Mouse (Mus musculus): ENCODE measurements around the gene Zfp37. TPM values are rescaled to one million over a fixed set of nuclear protein-coding genes. Genes with fewer than 3 reads are reported as not detected.

Gene Zfp37
- polyA plus RNA-seq, 1 experiment from 2014 or later = 26.5 TPM

DNA sequence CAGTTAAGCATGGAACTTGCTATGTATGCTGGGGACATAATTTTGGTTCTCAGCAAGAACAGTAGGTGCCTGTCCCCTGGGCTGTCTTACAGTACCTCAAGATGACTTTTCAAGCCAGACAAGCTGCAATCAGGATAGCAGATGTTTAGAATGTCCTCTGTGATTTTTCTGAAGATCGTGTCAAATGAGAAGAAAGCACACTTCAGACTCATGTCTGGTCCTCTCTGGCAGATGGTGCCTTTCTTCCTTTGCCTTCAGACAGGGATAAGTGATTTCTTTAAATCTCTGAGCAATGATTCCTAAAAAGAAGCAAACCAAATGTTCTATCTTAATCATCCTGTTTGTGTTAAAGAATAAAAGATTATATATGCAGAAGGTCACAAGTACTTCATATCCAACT is 694 bp downstream of the Zfp37 start:
- H3K4me2 ChIP-seq (ENCODE audit: low read length) = no peak overlapping the region

DNA sequence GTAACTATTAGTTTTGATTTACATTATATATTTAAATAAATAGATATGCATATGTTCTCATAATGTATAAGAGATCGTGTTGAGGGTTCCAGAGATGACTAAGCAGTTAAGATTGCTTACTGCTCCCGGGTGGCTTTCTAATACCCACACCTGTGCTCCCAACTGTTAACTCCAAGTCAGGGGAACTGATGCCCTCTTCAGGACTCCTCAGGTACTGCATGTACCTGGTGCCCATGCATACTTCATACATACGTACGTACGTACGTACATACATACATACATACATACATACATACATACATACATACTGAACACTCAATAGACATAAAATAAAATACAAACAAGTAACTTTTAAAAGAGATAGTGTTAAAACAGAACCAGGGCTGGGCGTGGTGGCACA is 1.4 kb downstream of the Zfp37 start:
- H3K9ac ChIP-seq (ENCODE audit: low read depth, low read length) = no peak overlapping the region
- no peaks in the 10 kb centered on the region for H3K27me3 ChIP-seq (replicated peaks; ENCODE audit: control insufficient read depth, insufficient read depth, low read length)
- H3K9me3 ChIP-seq (ENCODE audit: control insufficient read depth, low read length) = no peaks in the 10 kb centered on the region
- 87% methylated on average over 7 of the region's 7 CpGs for WGBS
- H3K36me3 ChIP-seq (ENCODE audit: control insufficient read depth, insufficient read depth, low read length) = no peaks in the 10 kb centered on the region
- H3K4me2 ChIP-seq (ENCODE audit: low read length) = no peak overlapping the region
- ATAC-seq = no peak
- H3K4me1 ChIP-seq (ENCODE audit: control insufficient read depth, insufficient read depth, low read depth, low read length) = no peaks in the 10 kb centered on the region
- no peak overlapping the region for H3K27ac ChIP-seq (ENCODE audit: low read depth, low read length)
- H3K4me3 ChIP-seq (ENCODE audit: low read length) = no peak overlapping the region

More for the DNA sequence above, 694 bp downstream of the Zfp37 start:
- no peaks in the 10 kb centered on the region for H3K36me3 ChIP-seq (ENCODE audit: control insufficient read depth, insufficient read depth, low read length)
- H3K27ac ChIP-seq (ENCODE audit: low read depth, low read length) = no peak overlapping the region
- ATAC-seq = no peak
- no peaks in the 10 kb centered on the region for H3K27me3 ChIP-seq (replicated peaks; ENCODE audit: control insufficient read depth, insufficient read depth, low read length)
- H3K4me1 ChIP-seq (ENCODE audit: control insufficient read depth, insufficient read depth, low read depth, low read length) = no peaks in the 10 kb centered on the region
- no peak overlapping the region for H3K4me3 ChIP-seq (ENCODE audit: low read length)
- H3K9me3 ChIP-seq (ENCODE audit: control insufficient read depth, low read length) = no peaks in the 10 kb centered on the region
- no peak overlapping the region for H3K9ac ChIP-seq (ENCODE audit: low read depth, low read length)
- 81% methylated on average over 1 of the region's 1 CpGs for WGBS

DNA sequence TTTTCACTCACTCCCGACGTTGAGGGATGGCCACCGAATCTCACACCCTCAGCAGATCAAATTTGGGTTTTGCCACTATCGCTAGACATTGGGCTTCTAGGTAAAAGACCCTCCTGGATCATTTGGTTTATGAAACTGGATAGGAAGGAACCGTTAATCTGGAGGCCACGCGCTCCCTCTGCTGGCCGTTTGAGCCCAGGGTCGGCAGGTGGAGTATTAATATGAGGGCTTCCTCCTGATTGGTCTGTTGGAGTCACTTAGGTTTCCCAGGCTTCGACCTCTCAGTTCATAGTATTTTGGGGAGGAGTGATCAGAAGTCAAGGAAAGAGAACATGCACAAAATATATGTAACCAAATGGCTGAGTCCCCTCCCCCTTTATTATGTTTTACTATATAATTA is 2.5 kb downstream of the Zfp37 start:
- Histone ChIP-seq H3K4me2 (ENCODE audit: low read length) (no peak overlapping the region), H3K4me3 (ENCODE audit: low read length) (no peak overlapping the region), H3K9me3 (ENCODE audit: control insufficient read depth, low read length) (no peaks in the 10 kb centered on the region), H3K4me1 (ENCODE audit: control insufficient read depth, insufficient read depth, low read depth, low read length) (no peaks in the 10 kb centered on the region), H3K9ac (ENCODE audit: low read depth, low read length) (no peak overlapping the region), H3K36me3 (ENCODE audit: control insufficient read depth, insufficient read depth, low read length) (no peaks in the 10 kb centered on the region), H3K27me3 (replicated peaks; ENCODE audit: control insufficient read depth, insufficient read depth, low read length) (no peaks in the 10 kb centered on the region), H3K27ac (ENCODE audit: low read depth, low read length) (no peak overlapping the region)
- 44% methylated on average over 10 of the region's 10 CpGs for WGBS
- ATAC-seq = peak; percentile 42; the same call in 1 of the 2 replicates

DNA sequence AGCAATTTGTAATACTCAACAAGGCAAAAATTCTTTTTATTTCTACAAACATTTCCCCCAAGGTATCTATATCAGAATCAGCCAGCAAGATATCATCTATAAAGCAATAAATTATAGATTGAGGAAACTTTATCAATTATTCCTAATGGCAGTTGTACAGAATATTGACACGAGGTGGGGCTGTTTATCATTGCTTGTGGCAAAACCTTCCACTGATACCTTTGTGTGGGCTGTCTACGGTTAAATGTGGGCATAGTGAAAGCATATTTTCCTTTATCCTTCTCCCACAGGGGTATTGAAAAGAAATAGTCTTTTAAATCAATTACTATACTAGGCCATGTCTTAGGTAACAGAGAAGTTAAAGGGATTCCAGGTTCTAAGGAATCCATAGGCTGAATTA is 17.4 kb downstream of the Zfp37 start:
- ATAC-seq = no peak
- Histone ChIP-seq H3K9ac (ENCODE audit: low read depth, low read length) (no peak overlapping the region), H3K4me1 (ENCODE audit: control insufficient read depth, insufficient read depth, low read depth, low read length) (peaks cover 6% of the 10 kb centered on the region; the same call in 1 of the 2 replicates), H3K27me3 (replicated peaks; ENCODE audit: control insufficient read depth, insufficient read depth, low read length) (no peaks in the 10 kb centered on the region), H3K4me3 (ENCODE audit: low read length) (no peak overlapping the region), H3K4me2 (ENCODE audit: low read length) (no peak overlapping the region), H3K36me3 (ENCODE audit: control insufficient read depth, insufficient read depth, low read length) (no peaks in the 10 kb centered on the region), H3K27ac (ENCODE audit: low read depth, low read length) (no peak overlapping the region), H3K9me3 (ENCODE audit: control insufficient read depth, low read length) (no peaks in the 10 kb centered on the region)
- 77% methylated on average over 2 of the region's 2 CpGs for WGBS

DNA sequence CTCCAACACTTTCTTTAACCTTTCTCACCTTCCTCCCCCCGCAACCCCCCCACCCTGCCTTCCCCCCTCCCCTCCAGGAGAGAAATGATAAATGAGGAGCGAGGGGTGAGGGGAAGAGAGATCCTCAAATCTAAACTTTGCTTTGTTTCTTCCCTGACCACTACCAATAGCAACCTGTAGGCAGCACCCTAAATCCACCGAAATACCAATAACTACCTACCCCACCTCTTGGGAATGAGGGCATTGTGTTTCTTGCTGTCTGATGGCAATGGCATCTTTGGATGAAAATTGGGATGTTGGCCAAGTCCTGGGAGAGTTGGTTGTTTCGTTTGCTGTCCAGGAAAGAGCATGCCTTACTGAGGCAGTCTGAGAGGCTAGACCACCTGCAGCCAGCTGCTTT is 20.8 kb downstream of the Zfp37 start:
- Histone ChIP-seq H3K36me3 (ENCODE audit: control insufficient read depth, insufficient read depth, low read length) (no peaks in the 10 kb centered on the region), H3K4me2 (ENCODE audit: low read length) (no peak overlapping the region), H3K27ac (ENCODE audit: low read depth, low read length) (no peak overlapping the region), H3K9me3 (ENCODE audit: control insufficient read depth, low read length) (no peaks in the 10 kb centered on the region), H3K4me3 (ENCODE audit: low read length) (no peak overlapping the region), H3K4me1 (ENCODE audit: control insufficient read depth, insufficient read depth, low read depth, low read length) (peaks cover 6% of the 10 kb centered on the region; the same call in 1 of the 2 replicates), H3K9ac (ENCODE audit: low read depth, low read length) (no peak overlapping the region), H3K27me3 (replicated peaks; ENCODE audit: control insufficient read depth, insufficient read depth, low read length) (no peaks in the 10 kb centered on the region)
- 52% methylated on average over 4 of the region's 4 CpGs for WGBS
- no peak for ATAC-seq

DNA sequence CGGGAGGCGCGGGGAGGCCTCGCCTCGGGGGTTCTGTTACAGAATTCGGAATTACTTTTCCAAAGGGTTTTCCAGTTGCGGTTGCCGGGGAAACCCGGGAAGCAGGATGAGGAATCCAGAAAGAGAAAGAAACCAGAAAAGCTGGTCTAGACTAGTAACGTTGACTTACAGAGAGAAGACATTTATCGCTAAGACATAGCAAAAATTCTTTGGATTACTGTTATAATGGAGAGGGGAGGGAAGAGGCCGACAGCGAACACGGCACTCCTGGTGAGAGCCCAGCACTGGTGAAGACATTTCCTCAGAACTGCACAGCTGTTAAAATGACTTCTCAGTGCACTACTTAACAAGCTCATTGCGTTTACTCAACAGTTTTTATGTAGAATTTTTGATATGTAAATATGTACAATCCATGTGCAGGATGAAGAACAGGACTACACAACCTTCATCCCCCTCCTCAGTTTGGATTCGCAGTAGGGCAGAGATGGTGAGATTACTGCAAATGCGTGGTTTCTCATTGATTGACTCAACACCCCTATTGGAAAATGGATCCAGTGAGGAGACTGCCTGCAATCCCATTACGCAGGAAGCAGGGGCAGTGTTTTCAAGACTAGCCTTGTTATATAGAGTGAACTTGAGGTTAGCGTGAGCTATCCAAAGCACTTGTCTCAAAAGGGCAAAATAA is 22.0 kb downstream of the Zfp37 start:
- Histone ChIP-seq H3K9ac (ENCODE audit: low read depth, low read length) (peak overlapping the region; percentile 84), H3K9me3 (ENCODE audit: control insufficient read depth, low read length) (no peaks in the 10 kb centered on the region), H3K4me3 (ENCODE audit: low read length) (peak overlapping the region; percentile 63), H3K4me1 (ENCODE audit: control insufficient read depth, insufficient read depth, low read depth, low read length) (peaks cover 6% of the 10 kb centered on the region; the same call in 1 of the 2 replicates), H3K27me3 (replicated peaks; ENCODE audit: control insufficient read depth, insufficient read depth, low read length) (no peaks in the 10 kb centered on the region), H3K36me3 (ENCODE audit: control insufficient read depth, insufficient read depth, low read length) (peaks cover 5% of the 10 kb centered on the region), H3K4me2 (ENCODE audit: low read length) (peak overlapping the region; percentile 55), H3K27ac (ENCODE audit: low read depth, low read length) (peak overlapping the region; percentile 94)
- ATAC-seq = peak; percentile 64
- 4% methylated on average over 19 of the region's 19 CpGs for WGBS

DNA sequence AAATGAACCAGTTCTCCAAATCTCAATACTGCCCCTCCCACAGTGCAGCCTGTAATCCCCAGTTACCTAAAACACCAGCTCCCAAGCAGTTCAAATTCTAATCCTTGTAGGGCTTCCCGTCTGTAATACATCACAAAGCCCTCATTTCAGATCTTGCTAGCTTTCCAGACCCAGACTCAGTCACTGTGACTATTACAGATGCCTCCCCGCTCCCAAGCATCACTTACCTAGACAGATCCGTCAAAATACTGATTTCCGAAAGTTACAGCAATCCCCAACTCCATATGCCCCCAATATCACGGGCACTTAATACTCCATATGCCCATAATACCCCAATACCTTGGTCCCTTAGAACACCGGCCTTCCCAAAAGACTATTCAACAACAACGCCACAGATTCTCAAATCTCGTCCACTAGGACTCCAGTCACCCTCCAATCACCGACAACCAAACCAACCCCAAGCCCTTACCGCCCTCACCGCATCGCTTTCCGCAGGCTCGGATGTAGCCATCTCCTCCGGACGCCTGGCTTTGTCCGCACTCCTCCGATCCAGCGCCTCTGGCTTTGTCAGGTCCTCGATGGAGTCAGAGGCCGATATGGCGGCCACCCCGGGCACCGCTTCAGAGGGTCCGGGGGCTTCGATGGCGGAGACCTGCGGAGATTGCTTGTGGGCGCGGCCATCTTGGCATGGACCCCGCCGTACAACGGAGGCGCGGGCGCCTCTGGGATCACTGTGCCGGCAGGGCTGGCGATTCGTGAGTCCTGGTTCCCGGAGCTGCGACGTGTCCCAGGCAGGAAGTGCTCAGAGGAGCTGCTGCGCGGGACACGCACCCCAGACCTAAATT is 22.8 kb downstream of the Zfp37 start:
- Histone ChIP-seq H3K36me3 (ENCODE audit: control insufficient read depth, insufficient read depth, low read length) (peaks cover 13% of the 10 kb centered on the region), H3K4me2 (ENCODE audit: low read length) (peak overlapping the region; percentile 55), H3K27ac (ENCODE audit: low read depth, low read length) (peak overlapping the region; percentile 94), H3K4me3 (ENCODE audit: low read length) (peak overlapping the region; percentile 63), H3K27me3 (replicated peaks; ENCODE audit: control insufficient read depth, insufficient read depth, low read length) (no peaks in the 10 kb centered on the region), H3K9ac (ENCODE audit: low read depth, low read length) (peak overlapping the region; percentile 84), H3K4me1 (ENCODE audit: control insufficient read depth, insufficient read depth, low read depth, low read length) (peaks cover 6% of the 10 kb centered on the region; the same call in 1 of the 2 replicates), H3K9me3 (ENCODE audit: control insufficient read depth, low read length) (no peaks in the 10 kb centered on the region)
- ATAC-seq = peak; percentile 99
- under 1% methylated on average over 45 of the region's 45 CpGs for WGBS

DNA sequence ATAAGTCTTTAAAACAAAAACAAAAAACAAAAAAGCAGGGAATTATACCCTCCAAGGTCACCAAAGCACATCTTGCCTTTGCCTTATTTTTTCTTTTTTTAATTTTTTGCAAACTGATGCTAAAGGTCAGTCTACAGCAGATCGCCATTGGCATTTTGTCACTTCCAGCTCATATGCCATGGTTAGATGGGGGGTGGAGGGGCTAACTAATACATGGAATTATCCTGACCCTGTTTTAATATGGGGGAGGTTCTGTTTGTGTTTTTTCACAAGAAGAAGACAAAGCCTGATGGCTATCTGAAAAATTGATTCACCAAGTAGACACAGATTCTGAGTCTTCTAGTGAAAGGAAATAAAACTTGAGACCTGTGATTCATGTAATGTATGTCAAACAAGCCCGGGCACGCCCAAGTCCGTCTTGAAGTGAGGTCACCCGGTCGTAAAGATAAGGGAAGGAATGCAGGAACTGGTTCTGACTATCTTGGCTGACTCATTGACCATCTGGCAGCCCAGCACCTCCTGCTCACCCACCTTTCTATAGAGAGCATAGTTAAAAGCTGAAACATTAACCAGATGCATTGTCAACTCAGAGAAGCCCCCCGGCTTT is 30.8 kb downstream of the Zfp37 start:
- no peak overlapping the region for H3K4me2 ChIP-seq (ENCODE audit: low read length)
- H3K4me3 ChIP-seq (ENCODE audit: low read length) = no peak overlapping the region
- 96% methylated on average over 7 of the region's 7 CpGs for WGBS
- ATAC-seq = no peak
- H3K4me1 ChIP-seq (ENCODE audit: control insufficient read depth, insufficient read depth, low read depth, low read length) = no peaks in the 10 kb centered on the region
- H3K27me3 ChIP-seq (replicated peaks; ENCODE audit: control insufficient read depth, insufficient read depth, low read length) = no peaks in the 10 kb centered on the region
- no peak overlapping the region for H3K9ac ChIP-seq (ENCODE audit: low read depth, low read length)
- H3K27ac ChIP-seq (ENCODE audit: low read depth, low read length) = no peak overlapping the region
- H3K36me3 ChIP-seq (ENCODE audit: control insufficient read depth, insufficient read depth, low read length) = peaks cover 72% of the 10 kb centered on the region
- H3K9me3 ChIP-seq (ENCODE audit: control insufficient read depth, low read length) = peaks cover 9% of the 10 kb centered on the region; the same call in 1 of the 2 replicates

DNA sequence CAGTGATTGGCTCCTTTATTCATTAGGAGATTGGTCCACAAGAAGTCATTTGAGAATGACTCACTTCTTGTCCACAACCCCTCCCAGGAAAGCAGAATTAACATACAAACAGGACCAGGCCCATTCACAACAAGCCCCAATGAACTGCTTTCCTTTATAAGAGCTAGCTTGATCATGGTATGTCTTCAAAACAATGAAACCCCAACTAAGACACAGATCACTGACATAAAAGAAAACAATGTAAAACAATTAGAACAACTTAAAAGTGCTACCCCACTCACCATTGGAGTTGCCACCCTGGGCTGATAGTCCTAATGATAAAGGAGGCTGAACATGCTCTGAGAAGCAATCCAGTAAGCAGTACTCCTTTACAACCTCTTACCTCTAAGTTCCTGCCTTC is 42.1 kb downstream of the Zfp37 start:
- ATAC-seq = no peak
- no peak overlapping the region for H3K4me2 ChIP-seq (ENCODE audit: low read length)
- peaks cover 51% of the 10 kb centered on the region for H3K36me3 ChIP-seq (ENCODE audit: control insufficient read depth, insufficient read depth, low read length)
- no peak overlapping the region for H3K9ac ChIP-seq (ENCODE audit: low read depth, low read length)
- no peak overlapping the region for H3K4me3 ChIP-seq (ENCODE audit: low read length)
- H3K27me3 ChIP-seq (replicated peaks; ENCODE audit: control insufficient read depth, insufficient read depth, low read length) = no peaks in the 10 kb centered on the region
- H3K4me1 ChIP-seq (ENCODE audit: control insufficient read depth, insufficient read depth, low read depth, low read length) = no peaks in the 10 kb centered on the region
- peaks cover 49% of the 10 kb centered on the region for H3K9me3 ChIP-seq (ENCODE audit: control insufficient read depth, low read length)
- no peak overlapping the region for H3K27ac ChIP-seq (ENCODE audit: low read depth, low read length)

Data from hindbrain, embryonic 16.5 days (tissue).